ENCODE assay signal across 8 mouse cellular contexts in the genomic region with DNA sequence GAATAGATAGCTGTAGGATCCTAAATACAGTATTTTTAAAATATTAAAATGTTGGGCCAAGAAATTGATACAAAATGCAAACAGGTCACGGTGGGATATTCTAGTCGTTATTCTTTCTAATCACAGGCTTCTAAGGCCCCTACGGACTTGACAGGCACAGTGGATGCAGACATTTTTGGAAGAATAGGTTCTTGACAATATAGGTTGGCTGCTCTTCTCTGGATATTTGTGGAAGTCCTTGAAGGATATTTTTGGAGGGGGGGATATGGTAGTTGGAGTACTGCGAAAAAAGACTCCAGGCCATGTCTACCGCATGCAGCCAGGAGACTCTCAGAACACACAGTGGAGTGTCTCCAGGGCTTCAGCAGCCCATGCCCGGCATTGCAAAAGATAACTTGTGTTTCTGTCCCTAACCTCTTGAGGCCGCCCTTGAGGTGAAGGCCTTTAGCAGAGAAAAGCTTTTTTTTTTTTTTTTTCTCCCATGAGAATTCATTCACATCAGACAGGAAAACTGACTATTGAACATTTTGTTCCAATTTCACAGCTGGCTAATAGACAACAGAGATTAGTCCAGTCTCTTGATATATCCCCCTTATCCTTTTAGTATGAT. TPM values are rescaled to one million over a fixed set of nuclear protein-coding genes. Genes with fewer than 3 reads are reported as not detected.
DNase-seq lines count a peak whose midpoint lies in the region; ATAC-seq and TF ChIP-seq lines count a peak whose summit lies in the region.

No protein-coding gene starts in this region.

- H3K27me3 ChIP-seq in forebrain, embryonic 12.5 days: no peaks in the 10 kb centered on the region
- H3K27me3 ChIP-seq in hindbrain, embryonic 14.5 days (ENCODE audit: control insufficient read depth, insufficient read depth, low read length): no peaks in the 10 kb centered on the region
- H3K27me3 ChIP-seq in liver, adult 2 months (ENCODE audit: control insufficient read depth, insufficient read depth, low read length): no peaks in the 10 kb centered on the region
- no peaks in the 10 kb centered on the region for H3K27me3 ChIP-seq in midbrain, postnatal 0 days (ENCODE audit: insufficient read depth, low read length)
- no peaks in the 10 kb centered on the region for H3K27me3 ChIP-seq in thymus, adult 2 months (ENCODE audit: control insufficient read depth, insufficient read depth, low read length)

- 44% methylated on average over 7 of the region's 7 CpGs for WGBS in forebrain, embryonic 12.5 days
- WGBS in hindbrain, embryonic 14.5 days: 35% methylated on average over 7 of the region's 7 CpGs
- WGBS in liver, adult 2 months: 54% methylated on average over 7 of the region's 7 CpGs
- WGBS in midbrain, postnatal 0 days: 40% methylated on average over 7 of the region's 7 CpGs
- WGBS in thymus, adult 2 months: 37% methylated on average over 7 of the region's 7 CpGs

- peak overlapping the region; percentile 77 for H3K4me3 ChIP-seq in gastrocnemius, adult 2 months
- peak overlapping the region; percentile 79; the same call in 1 of the 2 replicates for H3K4me3 ChIP-seq in bone marrow macrophage, adult 2 months (ENCODE audit: insufficient read depth, low read length)
- peak overlapping the region; percentile 44; the same call in 1 of the 2 replicates for H3K4me3 ChIP-seq in forebrain, embryonic 12.5 days (replicated peaks)
- H3K4me3 ChIP-seq in hindbrain, embryonic 14.5 days (replicated peaks; ENCODE audit: low read length): peak overlapping the region; percentile 41
- H3K4me3 ChIP-seq in liver, adult 2 months (ENCODE audit: insufficient read depth, low read depth, low read length): no peak overlapping the region
- peak overlapping the region; percentile 36 for H3K4me3 ChIP-seq in midbrain, postnatal 0 days (ENCODE audit: low read depth, low read length)
- H3K4me3 ChIP-seq in thymus, adult 2 months (ENCODE audit: control insufficient read depth, insufficient read depth, low read length): no peak overlapping the region

- peaks cover 15% of the 10 kb centered on the region; the same call in 1 of the 2 replicates for H3K79me2 ChIP-seq in liver, adult 2 months (ENCODE audit: control insufficient read depth, insufficient read depth, low read length)

- DNase-seq in gastrocnemius, adult 2 months: peak; percentile 47
- no peak for DNase-seq in gastrocnemius, adult 8-10 months (ENCODE audit: low spot score in 2 of 2)
- peak; percentile 31 for DNase-seq in hindbrain, embryonic 14.5 days (ENCODE audit: low spot score)
- peak; percentile 26 for DNase-seq in liver, adult 2 months (ENCODE audit: extremely low read depth, low read depth, low spot score)
- peak; percentile 52 for DNase-seq in midbrain, postnatal 0 days (ENCODE audit: low spot score)
- DNase-seq in thymus, adult 2 months: peak; percentile 80

- peaks cover 29% of the 10 kb centered on the region for H3K4me1 ChIP-seq in bone marrow macrophage, adult 2 months (ENCODE audit: control insufficient read depth, insufficient read depth, low read length)
- peaks cover 37% of the 10 kb centered on the region for H3K4me1 ChIP-seq in forebrain, embryonic 12.5 days
- H3K4me1 ChIP-seq in hindbrain, embryonic 14.5 days (replicated peaks; ENCODE audit: control insufficient read depth, insufficient read depth, low read length): peaks cover 31% of the 10 kb centered on the region
- H3K4me1 ChIP-seq in liver, adult 2 months (ENCODE audit: control insufficient read depth, insufficient read depth, low read length): peaks cover 11% of the 10 kb centered on the region
- peaks cover 10% of the 10 kb centered on the region for H3K4me1 ChIP-seq in midbrain, postnatal 0 days (ENCODE audit: insufficient read depth, low read length)
- H3K4me1 ChIP-seq in thymus, adult 2 months (replicated peaks; ENCODE audit: control insufficient read depth, insufficient read depth, low read length): peaks cover 15% of the 10 kb centered on the region

- 0 out of 2 replicates have a peak overlapping the region, but pooled peaks have one; percentile 47 for H3K9ac ChIP-seq in forebrain, embryonic 12.5 days
- H3K9ac ChIP-seq in hindbrain, embryonic 14.5 days: no peak overlapping the region
- no peak overlapping the region for H3K9ac ChIP-seq in liver, adult 2 months (ENCODE audit: low read depth, low read length)
- H3K9ac ChIP-seq in midbrain, postnatal 0 days (replicated peaks; ENCODE audit: low read length, poor library complexity, severe bottlenecking): no peak overlapping the region

- peak overlapping the region; percentile 57 for H3K4me2 ChIP-seq in forebrain, embryonic 12.5 days
- H3K4me2 ChIP-seq in hindbrain, embryonic 14.5 days (replicated peaks): peak overlapping the region; percentile 56
- peak overlapping the region; percentile 60 for H3K4me2 ChIP-seq in midbrain, postnatal 0 days (ENCODE audit: low read depth, low read length, poor library complexity, severe bottlenecking)

- H3K36me3 ChIP-seq in forebrain, embryonic 12.5 days (replicated peaks): peaks cover under 1% of the 10 kb centered on the region; the same call in 1 of the 2 replicates
- H3K36me3 ChIP-seq in hindbrain, embryonic 14.5 days (replicated peaks; ENCODE audit: control insufficient read depth, insufficient read depth): no peaks in the 10 kb centered on the region
- no peaks in the 10 kb centered on the region for H3K36me3 ChIP-seq in liver, adult 2 months (ENCODE audit: control insufficient read depth, insufficient read depth, low read length)
- H3K36me3 ChIP-seq in midbrain, postnatal 0 days (ENCODE audit: insufficient read depth, low read length): no peaks in the 10 kb centered on the region
- H3K36me3 ChIP-seq in thymus, adult 2 months (ENCODE audit: control insufficient read depth, insufficient read depth, low read length): no peaks in the 10 kb centered on the region

- intact Hi-C loops in gastrocnemius, adult 2 months (cut with DNase I): no loop called here

- TF ChIP-seq CTCF in gastrocnemius, adult 2 months (IDR thresholded peaks at IDR 0.05): peak; percentile 46
- 0 out of 2 replicates have a peak, but pooled peaks have one; percentile 8 for TF ChIP-seq CTCF in bone marrow macrophage, adult 2 months (IDR thresholded peaks at IDR 0.05; ENCODE audit: low read depth, low read length)
- TF ChIP-seq CTCF in liver, adult 2 months (IDR thresholded peaks at IDR 0.05; ENCODE audit: low read depth, low read length): peak; percentile 11; the same call in 1 of the 2 replicates
- TF ChIP-seq CTCF in midbrain, postnatal 0 days (IDR thresholded peaks at IDR 0.05): peak; percentile 37; the same call in 1 of the 2 replicates
- no peak for TF ChIP-seq CTCF in thymus, adult 2 months (IDR thresholded peaks at IDR 0.05; ENCODE audit: borderline replicate concordance, control insufficient read depth, extremely low read depth, insufficient read depth, low read length, poor library complexity)

- ATAC-seq in forebrain, embryonic 12.5 days (ENCODE audit: low FRiP score): no peak
- ATAC-seq in hindbrain, embryonic 14.5 days (ENCODE audit: low FRiP score): no peak
- no peak for ATAC-seq in midbrain, postnatal 0 days (ENCODE audit: low FRiP score)

- no peak for TF ChIP-seq POLR2A in bone marrow macrophage, adult 2 months (IDR thresholded peaks at IDR 0.05; ENCODE audit: borderline replicate concordance, low read depth, low read length)
- no peak for TF ChIP-seq POLR2A in liver, adult 2 months (IDR thresholded peaks at IDR 0.05; ENCODE audit: extremely low read depth, insufficient read depth, low read length)
- TF ChIP-seq POLR2A in thymus, adult 2 months (IDR thresholded peaks at IDR 0.05; ENCODE audit: control insufficient read depth, extremely low read depth, insufficient read depth, low read length, poor library complexity): no peak

- H3K9me3 ChIP-seq in forebrain, embryonic 12.5 days: no peaks in the 10 kb centered on the region
- H3K9me3 ChIP-seq in hindbrain, embryonic 14.5 days (ENCODE audit: control insufficient read depth, low read length): no peaks in the 10 kb centered on the region
- no peaks in the 10 kb centered on the region for H3K9me3 ChIP-seq in midbrain, postnatal 0 days (ENCODE audit: low read length)

- peak overlapping the region; percentile 89 for H3K27ac ChIP-seq in gastrocnemius, adult 2 months
- peak overlapping the region; percentile 49 for H3K27ac ChIP-seq in bone marrow macrophage, adult 2 months (ENCODE audit: insufficient read depth, low read depth, low read length)
- H3K27ac ChIP-seq in forebrain, embryonic 12.5 days: 0 out of 2 replicates have a peak overlapping the region, but pooled peaks have one; percentile 74
- H3K27ac ChIP-seq in hindbrain, embryonic 14.5 days: peak overlapping the region; percentile 79
- H3K27ac ChIP-seq in liver, adult 2 months (replicated peaks; ENCODE audit: insufficient read depth, low read depth, low read length): no peak overlapping the region
- peak overlapping the region; percentile 65; the same call in 1 of the 2 replicates for H3K27ac ChIP-seq in midbrain, postnatal 0 days (ENCODE audit: low read depth, low read length)
- no peak overlapping the region for H3K27ac ChIP-seq in thymus, adult 2 months (ENCODE audit: control insufficient read depth, insufficient read depth, low read length)

RNA-seq across cellular contexts. Expression of a gene that starts 0.7 kb away (rescaled TPM):
- 1 to 10 TPM; 5.8 to 8.5 TPM for total RNA-seq in gastrocnemius, adult 2 months (2021)
- 1 to 10 TPM; 3.0 to 6.5 (median 5.4) TPM for total RNA-seq in gastrocnemius, adult 8-10 months (2022)
- 8.0 and 10.2 TPM in 2 replicates for polyA plus RNA-seq in bone marrow macrophage, adult 2 months (2012; ENCODE audit: insufficient read depth, insufficient read length, missing spikeins)
- 13.0 and 16.9 TPM in 2 replicates for polyA plus RNA-seq in forebrain, embryonic 12.5 days (2016; fragmentation: Nextera tagmentation; extraction: Ambion mirVana)
- 15.4 and 19.7 TPM in 2 replicates for polyA plus RNA-seq in hindbrain, embryonic 14.5 days (2014; fragmentation: Nextera tagmentation; extraction: Ambion mirVana)
- total RNA-seq in liver, adult 2 months (2014; rRNA removed): 4.4 and 9.5 TPM in 2 replicates
- polyA plus RNA-seq in liver, adult 2 months (2012; rRNA removed): 0.71 and 1.1 TPM in 2 replicates
- 7.8 and 11.9 TPM in 2 replicates for total RNA-seq in midbrain, postnatal 0 days (2014; rRNA removed)
- 11.6 and 13.5 TPM in 2 replicates for polyA plus RNA-seq in midbrain, postnatal 0 days (2015; fragmentation: Nextera tagmentation; extraction: Ambion mirVana)
- 1.2 and 1.3 TPM in 2 replicates for polyA plus RNA-seq in thymus, adult 2 months (2012; rRNA removed)

RNA-seq across cellular contexts. Expression of a gene that starts 1.5 kb away (rescaled TPM):
- total RNA-seq in gastrocnemius, adult 2 months (2021): 10 to 100 TPM; 10.3 to 10.5 TPM
- 10 to 100 TPM in 2 of 4 experiments, 1 to 10 TPM in 2; 8.5 to 15.0 (median 10.3) TPM for total RNA-seq in gastrocnemius, adult 8-10 months (2022)
- 21.5 and 24.1 TPM in 2 replicates for polyA plus RNA-seq in bone marrow macrophage, adult 2 months (2012; ENCODE audit: insufficient read depth, insufficient read length, missing spikeins)
- 11.9 and 14.7 TPM in 2 replicates for polyA plus RNA-seq in forebrain, embryonic 12.5 days (2016; fragmentation: Nextera tagmentation; extraction: Ambion mirVana)
- 14.9 and 15.6 TPM in 2 replicates for polyA plus RNA-seq in hindbrain, embryonic 14.5 days (2014; fragmentation: Nextera tagmentation; extraction: Ambion mirVana)
- total RNA-seq in liver, adult 2 months (2014; rRNA removed): 13.5 and 14.3 TPM in 2 replicates
- polyA plus RNA-seq in liver, adult 2 months (2012; rRNA removed): 7.4 and 9.3 TPM in 2 replicates
- total RNA-seq in midbrain, postnatal 0 days (2014; rRNA removed): 19.9 and 22.1 TPM in 2 replicates
- 6.9 and 8.7 TPM in 2 replicates for polyA plus RNA-seq in midbrain, postnatal 0 days (2015; fragmentation: Nextera tagmentation; extraction: Ambion mirVana)
- polyA plus RNA-seq in thymus, adult 2 months (2012; rRNA removed): 12.9 and 13.7 TPM in 2 replicates

RNA-seq across cellular contexts. Expression of a gene that starts 25.3 kb away (rescaled TPM):
- not detected for total RNA-seq in gastrocnemius, adult 2 months (2021)
- total RNA-seq in gastrocnemius, adult 8-10 months (2022): not detected
- 0.84 and 0.97 TPM in 2 replicates for polyA plus RNA-seq in bone marrow macrophage, adult 2 months (2012; ENCODE audit: insufficient read depth, insufficient read length, missing spikeins)
- polyA plus RNA-seq in forebrain, embryonic 12.5 days (2016; fragmentation: Nextera tagmentation; extraction: Ambion mirVana): 0.91 and 1.3 TPM in 2 replicates
- 0.68 TPM in 2 replicates for polyA plus RNA-seq in hindbrain, embryonic 14.5 days (2014; fragmentation: Nextera tagmentation; extraction: Ambion mirVana)
- total RNA-seq in liver, adult 2 months (2014; rRNA removed): not detected in 2 replicates
- polyA plus RNA-seq in liver, adult 2 months (2012; rRNA removed): not detected in 2 replicates
- total RNA-seq in midbrain, postnatal 0 days (2014; rRNA removed): 0.19 TPM in 1 of 2 replicates, not detected in the other
- polyA plus RNA-seq in midbrain, postnatal 0 days (2015; fragmentation: Nextera tagmentation; extraction: Ambion mirVana): 1.2 and 1.3 TPM in 2 replicates
- not detected in 2 replicates for polyA plus RNA-seq in thymus, adult 2 months (2012; rRNA removed)

RNA-seq across cellular contexts. Expression of a gene that starts 25.8 kb away (rescaled TPM):
- 1 to 10 TPM; 2.7 to 3.3 TPM for total RNA-seq in gastrocnemius, adult 2 months (2021)
- 1 to 10 TPM; 1.3 to 3.1 (median 2.5) TPM for total RNA-seq in gastrocnemius, adult 8-10 months (2022)
- polyA plus RNA-seq in bone marrow macrophage, adult 2 months (2012; ENCODE audit: insufficient read depth, insufficient read length, missing spikeins): 41.1 and 49.4 TPM in 2 replicates
- polyA plus RNA-seq in forebrain, embryonic 12.5 days (2016; fragmentation: Nextera tagmentation; extraction: Ambion mirVana): 92.2 and 93.9 TPM in 2 replicates
- polyA plus RNA-seq in hindbrain, embryonic 14.5 days (2014; fragmentation: Nextera tagmentation; extraction: Ambion mirVana): 112 and 119 TPM in 2 replicates
- total RNA-seq in liver, adult 2 months (2014; rRNA removed): 24.8 and 26.9 TPM in 2 replicates
- 11.2 and 12.0 TPM in 2 replicates for polyA plus RNA-seq in liver, adult 2 months (2012; rRNA removed)
- 93.6 and 117 TPM in 2 replicates for total RNA-seq in midbrain, postnatal 0 days (2014; rRNA removed)
- polyA plus RNA-seq in midbrain, postnatal 0 days (2015; fragmentation: Nextera tagmentation; extraction: Ambion mirVana): 109 and 113 TPM in 2 replicates
- polyA plus RNA-seq in thymus, adult 2 months (2012; rRNA removed): 8.7 and 9.1 TPM in 2 replicates

Comparison
In these comparisons a context has a peak if more than half of its experiments do, and no peak if none do; other contexts are left out.
1. DNase-seq: peak in gastrocnemius, adult 2 months (single experiment), hindbrain, embryonic 14.5 days (single experiment), liver, adult 2 months (single experiment), midbrain, postnatal 0 days (single experiment) and thymus, adult 2 months (single experiment); none in gastrocnemius, adult 8-10 months (0 of 2).
2. H3K27ac ChIP-seq: peak in gastrocnemius, adult 2 months (single experiment), bone marrow macrophage, adult 2 months (single experiment), forebrain, embryonic 12.5 days (single experiment), hindbrain, embryonic 14.5 days (single experiment) and midbrain, postnatal 0 days (single experiment); none in liver, adult 2 months (single experiment) and thymus, adult 2 months (single experiment).
3. H3K4me3 ChIP-seq: peak in gastrocnemius, adult 2 months (single experiment), bone marrow macrophage, adult 2 months (single experiment), forebrain, embryonic 12.5 days (single experiment), hindbrain, embryonic 14.5 days (single experiment) and midbrain, postnatal 0 days (single experiment); none in liver, adult 2 months (single experiment) and thymus, adult 2 months (single experiment).
4. Peak in every context shown above with its lines, with median percentiles within 50 percentile points of each other: H3K4me2 ChIP-seq.